Mouse (Mus musculus): ENCODE measurements around the gene Gjb1.

GRCm38 (mm10) chrX:101376190-101376968 is at the start of gene Gjb1:
- TF ChIP-seq GATA1 (IDR thresholded peaks at IDR 0.05; ENCODE audit: borderline replicate concordance, low read length) (no peak), CTCF (IDR thresholded peaks at IDR 0.05; ENCODE audit: low read depth, low read length) (no peak), POLR2AphosphoS5 (IDR thresholded peaks at IDR 0.05; ENCODE audit: insufficient replicate concordance, low read depth, low read length) (no peak), GATA2 (IDR thresholded peaks at IDR 0.05; ENCODE audit: borderline replicate concordance, low read depth, low read length) (no peak), TAL1 (conservative IDR thresholded peaks at IDR 0.05; ENCODE audit: low read depth, low read length) (no peak)
